Mouse (Mus musculus) limb, embryonic 14.5 days (tissue): ENCODE data around the gene Serinc3. TPM values are rescaled to one million over a fixed set of nuclear protein-coding genes. Genes with fewer than 3 reads are reported as not detected.

ENCODE experiments used
- ATAC-seq: fragments of 200-750 bp; cut with Nextera tagmentation; 2 replicates; pipeline ENCODE4 v1.8.0; 2017; ENCODE audit warnings: low read depth, moderate number of reproducible peaks, moderate TSS enrichment; ENCODE audit not compliant: low FRiP score
- DNase-seq: peaks from one replicate; pipeline ENCODE4 v3.0.0-alpha.2; 2015; ENCODE audit warnings: low spot score
- H3K27ac ChIP-seq: fragments of 300-500 bp; sonication (generic); replicated peaks from 2 replicates; pipeline ENCODE4 v1.5.1; 2014; ENCODE audit warnings: low read depth, mild to moderate bottlenecking, low read length, moderate library complexity, mixed read lengths
- H3K27me3 ChIP-seq: fragments of 300-500 bp; sonication (generic); 2 replicates; pipeline ENCODE4 v1.6.1; 2014; ENCODE audit warnings: low read length, mixed read lengths; ENCODE audit not compliant: control insufficient read depth, insufficient read depth
- H3K36me3 ChIP-seq: fragments of 300-500 bp; sonication (generic); 2 replicates; pipeline ENCODE4 v1.6.1; 2014; ENCODE audit warnings: mild to moderate bottlenecking, low read length, moderate library complexity, mixed read lengths; ENCODE audit not compliant: control insufficient read depth, insufficient read depth
- H3K4me1 ChIP-seq: fragments of 300-500 bp; sonication (generic); 2 replicates; pipeline ENCODE4 v1.6.1; 2014; ENCODE audit warnings: antibody characterized with exemption, low read length, mixed read lengths; ENCODE audit not compliant: control insufficient read depth, insufficient read depth
- H3K4me2 ChIP-seq: fragments of 300-500 bp; sonication (generic); replicated peaks from 2 replicates; pipeline ENCODE4 v1.6.1; 2014; ENCODE audit warnings: low read depth, mild to moderate bottlenecking, low read length, moderate library complexity; ENCODE audit not compliant: severe bottlenecking
- H3K4me3 ChIP-seq: fragments of 300-500 bp; sonication (generic); replicated peaks from 2 replicates; pipeline ENCODE4 v1.5.1; 2014; ENCODE audit warnings: low read length
- H3K9ac ChIP-seq: fragments of 300-500 bp; sonication (generic); 2 replicates; pipeline ENCODE4 v1.6.1; 2014; ENCODE audit warnings: mild to moderate bottlenecking, low read depth, low read length, moderate library complexity; ENCODE audit not compliant: severe bottlenecking
- H3K9me3 ChIP-seq: fragments of 300-500 bp; sonication (generic); 2 replicates; pipeline ENCODE4 v1.6.1; 2016; ENCODE audit warnings: low read length; ENCODE audit not compliant: control insufficient read depth
- POLR2A ChIP-seq: fragments of 200-500 bp; IDR thresholded peaks from 2 replicates; pipeline ENCODE4 v1.8.0; 2012; ENCODE audit warnings: inconsistent platforms, mild to moderate bottlenecking, moderate library complexity, borderline replicate concordance; ENCODE audit not compliant: insufficient read depth, insufficient read length; ENCODE audit errors: extremely low read depth
- WGBS: fragments of 180-500 bp; shearing (Covaris S2); extraction: QIAGEN DNeasy Blood & Tissue Kit; methylation state at CpG from one replicate; pipeline ENCODE4 v1.1.7; 2014; 5-methylcytosine and 5-hydroxymethylcytosine counted together
- polyA plus RNA-seq, 2 experiments: library from polyadenylated mRNA; depleted of rRNA in 1 of 2; stranded (reverse) in 1 of 2; unstranded in 1 of 2; fragments of >200 nt; fragmentation: Nextera tagmentation in 1 of 2; extraction: Ambion mirVana in 1 of 2; gene quantifications; 2 replicates each; pipeline versions ENCODE4 v1.2.1 to v1.2.3; 2012 to 2014

The Serinc3 gene
- polyA plus RNA-seq, 2 experiments = 43.4 to 99.5 TPM

GRCm38 (mm10) chr2:163615401-163615800 lies 29.5 kb downstream of the Serinc3 start:
- Histone ChIP-seq H3K9ac (no peak overlapping the region), H3K27me3 (no peaks in the 10 kb centered on the region), H3K4me1 (no peaks in the 10 kb centered on the region), H3K36me3 (peaks cover 92% of the 10 kb centered on the region), H3K27ac (no peak overlapping the region), H3K4me3 (no peak overlapping the region), H3K9me3 (no peaks in the 10 kb centered on the region), H3K4me2 (no peak overlapping the region)
- ATAC-seq = no peak
- 95% methylated on average over 9 of the region's 9 CpGs for WGBS
- DNase-seq = no peak
- TF ChIP-seq POLR2A = no peak

GRCm38 (mm10) chr2:163613990-163614389 lies 30.9 kb downstream of the Serinc3 start:
- H3K36me3 ChIP-seq = peaks cover 91% of the 10 kb centered on the region
- WGBS = 91% methylated on average over 4 of the region's 4 CpGs
- no peak overlapping the region for H3K27ac ChIP-seq
- no peak overlapping the region for H3K4me3 ChIP-seq
- DNase-seq (no peak), ATAC-seq (no peak)
- no peaks in the 10 kb centered on the region for H3K4me1 ChIP-seq
- no peak overlapping the region for H3K9ac ChIP-seq
- H3K4me2 ChIP-seq = no peak overlapping the region
- no peaks in the 10 kb centered on the region for H3K9me3 ChIP-seq
- TF ChIP-seq POLR2A = no peak
- H3K27me3 ChIP-seq = no peaks in the 10 kb centered on the region

GRCm38 (mm10) chr2:163613206-163613605 lies 31.7 kb downstream of the Serinc3 start:
- ATAC-seq = no peak
- WGBS = 93% methylated on average over 5 of the region's 5 CpGs
- H3K4me3 ChIP-seq = no peak overlapping the region
- TF ChIP-seq POLR2A = no peak
- H3K36me3 ChIP-seq = peaks cover 84% of the 10 kb centered on the region
- DNase-seq = no peak
- no peak overlapping the region for H3K4me2 ChIP-seq
- H3K4me1 ChIP-seq = no peaks in the 10 kb centered on the region
- H3K9ac ChIP-seq = no peak overlapping the region
- H3K27ac ChIP-seq = no peak overlapping the region
- no peaks in the 10 kb centered on the region for H3K9me3 ChIP-seq
- no peaks in the 10 kb centered on the region for H3K27me3 ChIP-seq

- DNase-seq (no peak), ATAC-seq (no peak)
- TF ChIP-seq POLR2A = no peak
- 58% methylated on average over 9 of the region's 9 CpGs for WGBS
- H3K27me3 ChIP-seq = no peaks in the 10 kb centered on the region
- no peaks in the 10 kb centered on the region for H3K4me1 ChIP-seq
- no peak overlapping the region for H3K9ac ChIP-seq
- no peak overlapping the region for H3K27ac ChIP-seq
- no peak overlapping the region for H3K4me3 ChIP-seq
- no peak overlapping the region for H3K4me2 ChIP-seq
- H3K36me3 ChIP-seq = peaks cover 72% of the 10 kb centered on the region
- no peaks in the 10 kb centered on the region for H3K9me3 ChIP-seq
Measured at GRCm38 (mm10) chr2:163611176-163611575, 33.8 kb downstream of the Serinc3 start.

- Histone ChIP-seq H3K27me3 (no peaks in the 10 kb centered on the region), H3K36me3 (peaks cover 55% of the 10 kb centered on the region), H3K9ac (no peak overlapping the region), H3K27ac (no peak overlapping the region), H3K4me1 (no peaks in the 10 kb centered on the region), H3K4me3 (no peak overlapping the region), H3K4me2 (no peak overlapping the region), H3K9me3 (no peaks in the 10 kb centered on the region)
- TF ChIP-seq POLR2A = no peak
- DNase-seq = no peak
- no peak for ATAC-seq
- WGBS = 81% methylated on average over 12 of the region's 12 CpGs
Measured at GRCm38 (mm10) chr2:163609281-163609975, 35.5 kb downstream of the Serinc3 start.
